Mouse (Mus musculus) heart, postnatal 0 days (tissue): ENCODE data around the gene Anxa5.

ENCODE experiments used
- CTCF ChIP-seq: IDR thresholded peaks from 2 replicates; pipeline ENCODE4 v1.5.1; 2016; ENCODE audit warnings: antibody characterized with exemption, control low read depth, low read depth
- EP300 ChIP-seq: IDR thresholded peaks from 2 replicates; pipeline ENCODE4 v1.6.1; 2016; ENCODE audit warnings: antibody characterized with exemption, low read depth

DNA sequence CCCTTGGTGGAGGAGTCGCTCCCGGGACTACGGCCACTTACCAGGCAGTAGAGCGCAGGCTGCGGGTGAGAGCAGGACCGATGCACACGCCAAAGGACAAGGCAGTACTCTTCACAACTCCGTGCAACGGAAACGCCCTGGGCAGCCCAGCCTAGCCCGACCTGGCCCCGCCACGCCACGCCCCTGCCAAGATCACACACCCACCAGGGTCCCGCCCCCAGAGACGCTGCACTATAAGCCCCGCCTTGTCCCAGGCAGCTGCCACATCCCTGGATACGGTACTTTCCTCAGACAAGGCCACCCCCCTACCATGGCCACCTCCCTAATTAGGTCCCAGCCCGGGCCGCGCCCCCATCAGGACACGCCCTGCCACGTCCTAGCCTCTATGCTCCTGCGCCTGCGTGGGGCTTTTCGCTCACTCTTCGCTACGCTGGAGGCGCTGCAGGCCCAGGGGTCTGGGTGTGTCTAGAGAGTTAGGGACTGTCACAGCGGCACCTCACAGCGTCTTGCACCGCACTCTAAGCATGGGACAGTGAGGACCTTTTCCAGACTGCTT lies at the start of gene Anxa5, which contains the start of gene 1810062G17Rik:
- TF ChIP-seq CTCF (peak; percentile 72), EP300 (no peak; the same call in 1 of the 2 replicates)
